Mouse (Mus musculus): ENCODE data around the gene Gzmd.
"Not testable (repeated sequence)": the region's sequence is repeated elsewhere in the genome, so short reads cannot be mapped to it uniquely, and the experiment has no call there.

Gene Gzmd

DNA sequence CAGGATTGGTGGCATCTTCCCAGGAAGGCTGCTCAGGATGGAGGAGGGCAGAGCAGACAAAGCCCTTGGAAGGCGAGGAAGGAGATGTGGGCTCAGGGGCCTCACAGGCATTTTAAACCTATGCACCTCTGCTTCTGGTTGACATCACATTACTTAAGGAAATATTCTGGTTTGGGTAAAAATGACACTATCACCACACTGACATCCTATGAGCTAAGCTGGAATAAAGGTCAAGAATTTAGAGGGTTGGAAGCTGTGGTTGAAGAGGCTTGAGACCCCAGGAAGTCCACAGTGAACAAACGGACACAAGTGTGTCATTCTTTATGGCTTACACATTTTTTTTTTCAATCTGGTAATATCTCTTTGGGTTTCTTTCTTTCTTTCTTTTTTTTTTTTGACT, at the start of gene Gzmd:
Gene Gzmd (minus strand): TSS at position 101 of the 400 bp plus-strand sequence.
- DNase-seq (ENCODE audit: low read depth), result not testable (repeated sequence)

DNA sequence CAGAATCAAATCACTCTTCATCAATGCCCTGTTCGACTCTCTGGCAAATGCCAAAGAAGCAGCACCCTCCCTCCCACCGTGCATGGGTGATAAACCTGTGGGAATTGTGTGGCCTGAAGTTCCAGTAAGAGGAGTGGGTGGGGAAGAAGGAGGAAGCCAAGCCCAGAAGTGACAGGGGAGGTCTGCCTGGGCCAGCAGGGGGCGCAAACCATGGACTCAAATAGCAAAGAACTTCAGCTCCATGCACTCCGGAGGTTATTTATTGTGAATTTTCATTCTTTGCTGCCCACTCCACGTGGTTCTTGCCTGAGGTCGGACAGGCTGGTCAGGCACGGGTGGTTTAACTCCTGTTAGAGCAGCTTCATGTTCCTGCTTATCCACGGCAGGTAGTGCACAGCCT, 45.2 kb upstream of the Gzmd start:
- peak; percentile 64 for DNase-seq (ENCODE audit: low read depth)

GRCm38 (mm10) chr14:56174499-56174898, 42.1 kb upstream of the Gzmd start, which contains the start of gene Gzmn:
TSS of gene Gzmn (minus strand) at chr14:56174599.
- no peak for DNase-seq (ENCODE audit: low read depth)

- DNase-seq (ENCODE audit: low read depth), result no peak
These were observed 41.0 kb upstream of the Gzmd start for GRCm38 (mm10) chr14:56173396-56173795.

GRCm38 (mm10) chr14:56172744-56173143, 40.3 kb upstream of the Gzmd start:
- no peak for DNase-seq (ENCODE audit: low read depth)

GRCm38 (mm10) chr14:56168009-56168408, 35.6 kb upstream of the Gzmd start:
- no peak for DNase-seq (ENCODE audit: low read depth)

GRCm38 (mm10) chr14:56162109-56162508, 29.7 kb upstream of the Gzmd start:
- DNase-seq (ENCODE audit: low read depth), result no peak

- not testable (repeated sequence) for DNase-seq (ENCODE audit: low read depth)
These were observed 27.1 kb upstream of the Gzmd start, which contains the start of gene Gzmg for GRCm38 (mm10) chr14:56159479-56159878. TSS of gene Gzmg (minus strand) at chr14:56159579.

DNA sequence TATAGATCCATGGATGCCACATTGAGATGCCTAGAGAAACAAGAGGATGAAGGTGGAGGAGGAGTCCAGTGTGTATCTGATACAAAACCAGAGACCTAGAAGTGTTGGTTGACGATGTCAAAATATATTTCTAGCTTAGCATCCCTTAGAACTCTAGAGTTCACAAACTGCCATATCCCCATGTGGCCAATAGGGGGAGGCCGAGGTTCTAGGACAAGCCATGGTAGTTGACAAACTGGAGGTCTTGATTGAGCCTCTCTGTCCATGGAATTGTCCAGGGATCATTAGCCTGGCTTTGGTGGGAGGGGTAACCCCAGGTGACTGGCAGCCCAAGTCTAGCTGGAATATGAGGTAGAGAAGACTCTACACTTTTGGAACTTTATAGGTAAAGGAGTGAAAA, 22.9 kb upstream of the Gzmd start:
- peak; percentile 36 for DNase-seq (ENCODE audit: low read depth)

- DNase-seq (ENCODE audit: low read depth), result not testable (repeated sequence)
These were observed 1.3 kb upstream of the Gzmd start for GRCm38 (mm10) chr14:56133675-56134074.

DNA sequence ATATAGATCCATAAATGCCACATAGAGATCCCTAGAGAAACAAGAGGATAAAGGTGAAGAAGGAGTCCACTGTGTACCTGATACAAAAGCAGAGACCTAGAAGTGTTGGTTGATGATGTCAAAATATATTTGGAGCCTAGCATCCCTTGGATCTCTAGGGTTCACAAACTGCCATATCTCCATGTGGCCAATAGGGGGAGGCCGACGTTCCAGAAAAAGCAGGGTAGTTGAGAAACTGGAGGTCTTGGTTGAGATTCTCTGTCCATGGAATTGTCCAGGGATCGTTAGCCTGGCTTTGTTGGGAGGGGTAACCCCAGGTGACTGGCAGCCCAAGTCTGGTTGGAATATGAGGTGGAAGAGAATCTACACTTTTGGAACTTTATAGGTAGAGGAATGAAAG, 4.1 kb downstream of the Gzmd start:
- DNase-seq (ENCODE audit: low read depth), result peak; percentile 23

GRCm38 (mm10) chr14:56123516-56123915, 8.9 kb downstream of the Gzmd start:
- DNase-seq (ENCODE audit: low read depth), result no peak

DNA sequence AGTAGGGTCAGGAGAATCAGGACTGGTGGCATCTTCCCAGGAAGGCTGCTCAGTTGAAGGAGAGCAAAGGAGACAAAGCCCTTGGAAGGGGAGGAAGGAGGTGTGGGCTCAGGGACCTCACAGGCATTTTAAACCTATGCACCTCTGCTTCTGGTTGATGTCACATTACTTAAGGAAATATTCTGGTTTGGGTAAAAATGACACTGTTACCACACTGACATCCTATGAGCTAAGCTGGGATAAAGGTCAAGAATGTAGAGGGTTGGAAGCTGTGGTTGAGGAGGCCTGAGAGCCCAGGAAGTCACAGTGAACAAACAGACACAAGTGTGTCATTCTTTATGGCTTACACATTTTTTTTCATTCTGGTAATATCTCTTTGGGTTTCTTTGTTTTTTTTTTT, 11.9 kb downstream of the Gzmd start, which contains the start of gene Gzme:
Gene Gzme (minus strand): TSS at position 101 of the 400 bp plus-strand sequence.
- DNase-seq (ENCODE audit: low read depth), result no peak

- not testable (repeated sequence) for DNase-seq (ENCODE audit: low read depth)
These were observed 16.7 kb downstream of the Gzmd start for GRCm38 (mm10) chr14:56115531-56116310.

- DNase-seq (ENCODE audit: low read depth), result no peak
These were observed 26.8 kb downstream of the Gzmd start for GRCm38 (mm10) chr14:56105447-56106180.

- no peak for DNase-seq (ENCODE audit: low read depth)
These were observed 27.4 kb downstream of the Gzmd start for GRCm38 (mm10) chr14:56105016-56105415.

DNA sequence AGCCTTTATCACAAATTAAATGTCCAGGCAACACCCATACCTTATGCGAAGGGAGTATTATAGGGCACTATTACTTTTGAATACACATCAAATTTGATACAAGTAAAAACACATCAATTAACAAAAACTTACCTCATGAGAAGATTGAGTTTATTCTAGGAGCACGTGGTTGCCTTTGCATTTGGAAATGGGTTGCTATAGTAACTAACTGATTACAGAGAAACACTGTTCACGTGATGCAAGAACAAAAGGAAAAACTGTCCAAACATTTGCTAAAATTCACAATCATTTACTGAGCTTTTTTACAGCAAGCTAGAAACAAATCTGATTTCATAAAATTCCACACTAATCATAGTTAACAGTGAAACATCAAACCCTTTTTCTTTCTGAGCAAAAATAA, 29.0 kb downstream of the Gzmd start:
- no peak for DNase-seq (ENCODE audit: low read depth)

DNA sequence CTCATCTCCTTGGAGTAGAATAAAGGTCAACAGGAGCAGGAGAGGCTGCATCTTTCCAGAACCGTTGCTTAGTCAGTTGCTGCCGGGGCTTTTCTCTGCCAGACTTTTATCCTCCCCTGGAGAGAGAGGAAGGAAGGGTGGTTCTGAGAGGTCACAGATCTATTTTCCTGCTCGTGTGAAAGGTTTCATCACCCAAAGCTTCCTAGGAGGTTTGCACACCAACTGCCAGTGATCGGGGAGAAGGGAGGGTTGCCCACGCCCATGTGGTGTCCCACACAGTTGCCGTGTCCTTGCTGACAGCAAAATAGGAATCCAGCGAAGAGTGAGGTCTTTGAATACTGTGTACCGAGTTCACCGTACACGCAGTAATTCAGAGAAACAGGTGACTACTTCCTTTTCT, 30.0 kb downstream of the Gzmd start, which contains the start of gene Ctsg:
Gene Ctsg (minus strand): TSS at position 189 of the 400 bp plus-strand sequence.
- no peak for DNase-seq (ENCODE audit: low read depth)

GRCm38 (mm10) chr14:56098940-56099339, 33.5 kb downstream of the Gzmd start:
- peak; percentile 43 for DNase-seq (ENCODE audit: low read depth)

GRCm38 (mm10) chr14:56097597-56097996, 34.8 kb downstream of the Gzmd start:
- no peak for DNase-seq (ENCODE audit: low read depth)

GRCm38 (mm10) chr14:56093353-56093752, 39.1 kb downstream of the Gzmd start:
- no peak for DNase-seq (ENCODE audit: low read depth)

DNA sequence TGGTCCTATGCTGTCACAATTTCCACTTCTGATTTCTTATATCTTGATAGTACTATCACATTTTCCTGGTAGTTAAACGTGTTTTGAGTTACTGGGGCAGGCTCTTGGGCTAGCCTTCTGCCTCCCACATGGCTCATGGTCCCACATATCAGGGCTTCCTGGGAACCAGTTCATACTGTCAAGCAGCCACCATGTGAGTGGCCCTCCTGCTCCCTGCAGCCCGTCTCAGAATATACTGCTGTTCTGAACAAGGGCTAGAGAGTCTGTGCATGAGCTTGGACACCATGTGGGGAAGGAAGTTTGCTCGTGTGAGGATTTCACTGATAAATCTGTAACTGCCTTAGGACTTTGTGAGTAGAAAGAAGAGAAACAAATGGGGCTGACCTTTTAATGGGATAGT, 45.7 kb downstream of the Gzmd start:
- no peak for DNase-seq (ENCODE audit: low read depth)

DNA sequence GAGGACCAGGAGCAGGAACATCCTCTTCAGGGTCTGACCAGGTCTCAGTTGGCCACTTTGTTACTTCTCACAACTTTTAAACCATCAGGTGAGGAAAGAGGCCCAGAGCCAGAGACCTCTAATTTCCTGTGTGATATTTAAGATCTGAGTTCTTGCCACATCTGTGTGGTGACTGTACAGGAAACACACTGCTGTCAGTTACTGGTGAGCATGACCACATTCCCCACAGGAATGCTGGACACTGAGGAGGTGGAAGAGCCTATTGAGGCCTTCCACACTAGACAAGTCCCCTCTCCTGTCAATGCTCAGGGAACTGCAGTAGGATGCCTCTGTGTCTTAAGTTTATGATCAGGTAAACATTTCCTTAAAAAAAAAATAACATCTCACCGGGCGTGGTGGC, 47.2 kb downstream of the Gzmd start, which contains the start of gene Mcpt8:
Gene Mcpt8 (minus strand): TSS at position 107 of the 400 bp plus-strand sequence.
- DNase-seq (ENCODE audit: low read depth), result no peak

Measured in induced T-regulatory cell, adult 2 months (primary cell).